In genomic region chr19:42071221-42071620, GRCm38 (mm10) we compare ENCODE assay signal across 1 mouse cellular context.
TF ChIP-seq lines count a peak whose summit lies in the region.

No protein-coding gene starts in this region.

TF ChIP-seq in C2C12, 6 proteins besides CTCF, POLR2A, EP300 and RAD21 (continued from another document):
- no peak for TF ChIP-seq CEBPB (IDR thresholded peaks at IDR 0.05; ENCODE audit: low read depth)
